Mouse (Mus musculus): ENCODE results near the gene Gfm2. TPM values are rescaled to one million over a fixed set of nuclear protein-coding genes. Genes with fewer than 3 reads are reported as not detected.

Gene Gfm2
- total and polyA plus RNA-seq, 3 experiments = 25.7 to 34.1 TPM; not detected in 1

DNA sequence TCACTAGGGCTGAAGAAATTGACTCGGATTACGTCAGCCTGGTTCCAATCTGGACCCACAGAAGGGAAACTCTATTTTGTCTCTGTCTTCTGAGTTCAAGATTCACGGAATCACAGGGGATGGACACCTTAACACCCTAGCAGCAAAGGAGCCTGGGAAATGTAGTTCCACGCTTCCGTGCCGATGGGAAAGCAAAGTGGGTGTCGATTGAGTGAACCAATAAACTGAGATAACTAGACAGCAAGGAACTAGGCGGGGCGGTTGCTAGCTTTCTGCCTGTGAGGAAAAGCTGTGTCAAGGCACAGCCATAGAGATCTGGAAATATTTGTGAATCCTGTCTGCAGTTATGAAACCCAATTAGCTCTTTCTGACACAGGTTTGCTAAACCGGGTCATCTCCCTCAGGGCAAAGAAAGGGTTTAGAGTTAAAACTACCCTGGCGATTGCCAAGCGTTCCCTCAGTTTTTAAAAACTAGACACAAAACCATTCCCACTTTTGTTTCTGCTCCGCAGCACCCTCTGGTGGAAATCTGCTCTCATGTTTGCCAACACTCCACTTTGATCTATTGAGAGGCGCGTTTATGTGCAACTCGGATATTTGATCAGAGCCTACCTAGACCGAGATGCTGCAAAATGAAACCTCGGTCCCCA, 67.4 kb downstream of the Gfm2 start (continued):
- no peak for TF ChIP-seq MAZ (IDR thresholded peaks at IDR 0.05; ENCODE audit: low read depth, low read length)

- Histone ChIP-seq H3K4me3 (ENCODE audit: control insufficient read depth in 1 of 2, insufficient read depth in 1 of 2, low read depth in 2 of 2, low read length in 2 of 2) (peak overlapping the region; percentile 59 to 69; a peak in 3 of 4 replicates), H3K36me3 (ENCODE audit: control insufficient read depth in 1 of 2, insufficient read depth in 2 of 2, low read length in 2 of 2) (peaks cover 0 to 23% of the 10 kb centered on the region in 2 experiments; a peak in 2 of 4 replicates), H3K27me3 (ENCODE audit: control insufficient read depth in 1 of 2, insufficient read depth in 2 of 2, low read length in 2 of 2) (no peaks in the 10 kb centered on the region), H3K9me3 (replicated peaks; ENCODE audit: insufficient read depth, low read length) (no peaks in the 10 kb centered on the region), H3K79me2 (ENCODE audit: control insufficient read depth, insufficient read depth, low read length, poor library complexity) (no peaks in the 10 kb centered on the region), H3K9ac (ENCODE audit: control insufficient read depth, low read depth, low read length, poor library complexity, severe bottlenecking) (peak overlapping the region; percentile 18), H3K4me1 (ENCODE audit: control insufficient read depth in 1 of 2, insufficient read depth in 2 of 2, low read length in 2 of 2) (peaks cover 5 to 36% of the 10 kb centered on the region in 2 experiments), H3K27ac (ENCODE audit: control insufficient read depth, low read depth, low read length) (no peak overlapping the region)
- no peak for DNase-seq (ENCODE audit: low read depth, low spot score)
- TF ChIP-seq CHD1 (IDR thresholded peaks at IDR 0.05; ENCODE audit: low read depth, low read length) = no peak
- TF ChIP-seq MYC (IDR thresholded peaks at IDR 0.05; ENCODE audit: low read depth, low read length) = no peak
- no peak for TF ChIP-seq USF1 (IDR thresholded peaks at IDR 0.05; ENCODE audit: low read depth, low read length)
- TF ChIP-seq KAT2A (conservative IDR thresholded peaks at IDR 0.05; ENCODE audit: low read depth, low read length) = no peak
- no peak for TF ChIP-seq POLR2A (IDR thresholded peaks at IDR 0.05; ENCODE audit: control insufficient read depth in 1 of 2, insufficient read depth in 1 of 2, low read depth in 1 of 2, low read length in 2 of 2, poor library complexity in 1 of 2)
- TF ChIP-seq RCOR1 (IDR thresholded peaks at IDR 0.05; ENCODE audit: low read depth, low read length) = no peak
- TF ChIP-seq MAX (IDR thresholded peaks at IDR 0.05; ENCODE audit: low read length) = no peak
Observed at GRCm38 (mm10) chr13:97206046-97206445, 68.3 kb downstream of the Gfm2 start.

DNA sequence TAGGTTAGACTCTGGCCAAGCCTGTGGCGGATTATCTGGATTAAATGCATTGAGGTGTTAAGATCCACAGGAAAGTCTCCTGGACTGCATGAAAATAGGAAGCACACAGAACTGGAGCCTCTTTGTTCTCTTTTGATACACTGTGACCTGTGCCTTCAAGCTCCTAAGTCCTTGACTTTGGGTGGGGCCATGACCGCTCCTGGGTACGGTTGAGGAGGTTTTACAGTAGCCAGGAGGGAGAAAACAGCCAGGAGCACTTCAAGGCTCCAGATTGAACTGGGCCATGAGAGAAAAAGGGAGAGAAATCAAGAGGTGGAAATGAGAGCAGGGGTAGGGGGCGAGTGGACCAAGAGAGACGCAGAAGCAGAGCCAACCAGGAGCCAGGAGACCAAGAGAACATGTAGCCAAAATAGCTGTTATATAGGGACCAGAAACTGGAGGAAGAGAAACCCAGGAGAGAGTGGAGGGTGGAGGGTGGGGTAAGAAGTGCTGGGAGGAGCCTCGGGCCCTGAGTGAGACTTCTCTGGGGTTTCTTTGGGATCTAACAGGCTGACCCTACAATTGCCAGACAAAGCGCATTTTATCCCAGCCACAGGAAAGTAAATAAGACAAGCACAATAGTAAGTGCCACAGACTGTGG, 69.9 kb downstream of the Gfm2 start:
- no peaks in the 10 kb centered on the region for H3K79me2 ChIP-seq (ENCODE audit: control insufficient read depth, insufficient read depth, low read length, poor library complexity)
- peak overlapping the region; percentile 4 to 43; a peak in 3 of 4 replicates for H3K4me3 ChIP-seq (ENCODE audit: control insufficient read depth in 1 of 2, insufficient read depth in 1 of 2, low read depth in 2 of 2, low read length in 2 of 2)
- no peaks in the 10 kb centered on the region for H3K27me3 ChIP-seq (ENCODE audit: control insufficient read depth in 1 of 2, insufficient read depth in 2 of 2, low read length in 2 of 2)
- TF ChIP-seq SMC3 (IDR thresholded peaks at IDR 0.05; ENCODE audit: low read depth, low read length) = no peak
- TF ChIP-seq SIN3A (IDR thresholded peaks at IDR 0.05; ENCODE audit: low read length) = 0 out of 2 replicates have a peak, but pooled peaks have one; percentile 6
- TF ChIP-seq GATA1 (IDR thresholded peaks at IDR 0.05; ENCODE audit: low read depth, low read length) = peak; percentile 20; the same call in 1 of the 2 replicates
- no peak for TF ChIP-seq MXI1 (IDR thresholded peaks at IDR 0.05; ENCODE audit: low read depth, low read length)
- peak in 1 of 2 experiments; percentile 41; a peak in 1 of 4 replicates for TF ChIP-seq EP300 (IDR thresholded peaks at IDR 0.05; ENCODE audit: low read depth in 1 of 2, low read length in 2 of 2)
- TF ChIP-seq MAFK (IDR thresholded peaks at IDR 0.05; ENCODE audit: borderline replicate concordance, low read depth, low read length) = no peak
- no peak for TF ChIP-seq USF2 (IDR thresholded peaks at IDR 0.05; ENCODE audit: borderline replicate concordance in 1 of 2, insufficient read depth in 1 of 2, low read depth in 1 of 2, low read length in 2 of 2)
- H3K9me3 ChIP-seq (replicated peaks; ENCODE audit: insufficient read depth, low read length) = no peaks in the 10 kb centered on the region
- H3K27ac ChIP-seq (ENCODE audit: control insufficient read depth, low read depth, low read length) = no peak overlapping the region; the same call in 1 of the 2 replicates
- peak; percentile 39 for DNase-seq (ENCODE audit: low read depth, low spot score)
- H3K36me3 ChIP-seq (ENCODE audit: control insufficient read depth in 1 of 2, insufficient read depth in 2 of 2, low read length in 2 of 2) = peaks cover 0 to 23% of the 10 kb centered on the region in 2 experiments; a peak in 2 of 4 replicates
- H3K9ac ChIP-seq (ENCODE audit: control insufficient read depth, low read depth, low read length, poor library complexity, severe bottlenecking) = peak overlapping the region; percentile 53
- peaks cover 5 to 36% of the 10 kb centered on the region in 2 experiments for H3K4me1 ChIP-seq (ENCODE audit: control insufficient read depth in 1 of 2, insufficient read depth in 2 of 2, low read length in 2 of 2)

All from MEL (cell line).